ENCODE assay signal across 8 mouse cellular contexts in genomic region chr8:122296173-122297001, GRCm38 (mm10). TPM values are rescaled to one million over a fixed set of nuclear protein-coding genes. Genes with fewer than 3 reads are reported as not detected.
DNase-seq lines count a peak whose midpoint lies in the region; ATAC-seq lines count a peak whose summit lies in the region.

No protein-coding gene starts in this region.

- H3K4me2 ChIP-seq in hindbrain, embryonic 14.5 days (replicated peaks), result no peak overlapping the region
- peak overlapping the region; percentile 61 for H3K4me2 ChIP-seq in liver, embryonic 11.5 days
- H3K4me2 ChIP-seq in stomach, embryonic 14.5 days (replicated peaks; ENCODE audit: low read depth, low read length), result peak overlapping the region; percentile 12; the same call in 1 of the 2 replicates

- peaks cover 100% of the 10 kb centered on the region for H3K4me1 ChIP-seq in erythroblast, embryonic 14.5 days (ENCODE audit: control insufficient read depth)
- H3K4me1 ChIP-seq in hindbrain, embryonic 14.5 days (replicated peaks; ENCODE audit: control insufficient read depth, insufficient read depth, low read length), result peaks cover 7% of the 10 kb centered on the region; the same call in 1 of the 2 replicates
- H3K4me1 ChIP-seq in liver, embryonic 11.5 days (replicated peaks; ENCODE audit: control insufficient read depth, insufficient read depth, low read length), result peaks cover 100% of the 10 kb centered on the region
- H3K4me1 ChIP-seq in stomach, embryonic 14.5 days (ENCODE audit: control insufficient read depth, insufficient read depth, low read length), result peaks cover 38% of the 10 kb centered on the region

- no peaks in the 10 kb centered on the region for H3K9me3 ChIP-seq in erythroblast, embryonic 14.5 days (ENCODE audit: control insufficient read depth, low read length)
- no peaks in the 10 kb centered on the region for H3K9me3 ChIP-seq in hindbrain, embryonic 14.5 days (ENCODE audit: control insufficient read depth, low read length)
- no peaks in the 10 kb centered on the region for H3K9me3 ChIP-seq in liver, embryonic 11.5 days (ENCODE audit: control insufficient read depth, low read length)
- H3K9me3 ChIP-seq in stomach, embryonic 14.5 days (ENCODE audit: control insufficient read depth, low read depth, low read length), result no peaks in the 10 kb centered on the region

- DNase-seq in urinary bladder, adult 18-20 months (ENCODE audit: low spot score in 2 of 2), result peak; percentile 50 to 75
- DNase-seq in urinary bladder, postnatal 10 days (ENCODE audit: low spot score), result no peak
- no peak for DNase-seq in hindbrain, embryonic 14.5 days (ENCODE audit: low spot score)
- DNase-seq in liver, embryonic 11.5 days (ENCODE audit: low spot score), result no peak
- no peak for DNase-seq in natural killer cell, adult 2 months (ENCODE audit: low spot score in 2 of 2)
- DNase-seq in thymus, postnatal 25 days, result no peak

- WGBS in hindbrain, embryonic 14.5 days, result 37% methylated on average over 24 of the region's 24 CpGs
- WGBS in liver, embryonic 11.5 days, result 8% methylated on average over 24 of the region's 24 CpGs
- whole genome bisulfite sequencing in stomach, embryonic 14.5 days, result 21% methylated on average over 24 of the region's 24 CpGs

- peak; percentile 48; the same call in 1 of the 2 replicates for ATAC-seq in hindbrain, embryonic 14.5 days (ENCODE audit: low FRiP score)
- ATAC-seq in liver, embryonic 11.5 days (replicated peaks; ENCODE audit: low FRiP score), result peak; percentile 16
- peak; percentile 31 for ATAC-seq in stomach, embryonic 14.5 days (ENCODE audit: insufficient number of reproducible peaks, insufficient read depth, low FRiP score, low read depth)

- no peak overlapping the region for H3K9ac ChIP-seq in hindbrain, embryonic 14.5 days
- H3K9ac ChIP-seq in liver, embryonic 11.5 days (ENCODE audit: low read depth, low read length), result peak overlapping the region; percentile 60
- H3K9ac ChIP-seq in stomach, embryonic 14.5 days (replicated peaks; ENCODE audit: low read depth, low read length), result no peak overlapping the region

- H3K27ac ChIP-seq in hindbrain, embryonic 14.5 days, result peak overlapping the region; percentile 60; the same call in 1 of the 2 replicates
- H3K27ac ChIP-seq in liver, embryonic 11.5 days (ENCODE audit: low read depth, low read length), result peak overlapping the region; percentile 99
- H3K27ac ChIP-seq in stomach, embryonic 14.5 days (ENCODE audit: low read length), result peak overlapping the region; percentile 79; the same call in 1 of the 2 replicates

- H3K27me3 ChIP-seq in erythroblast, embryonic 14.5 days (ENCODE audit: control insufficient read depth), result no peaks in the 10 kb centered on the region
- H3K27me3 ChIP-seq in hindbrain, embryonic 14.5 days (ENCODE audit: control insufficient read depth, insufficient read depth, low read length), result no peaks in the 10 kb centered on the region
- H3K27me3 ChIP-seq in liver, embryonic 11.5 days (replicated peaks; ENCODE audit: control insufficient read depth, insufficient read depth, low read length), result no peaks in the 10 kb centered on the region
- no peaks in the 10 kb centered on the region for H3K27me3 ChIP-seq in stomach, embryonic 14.5 days (ENCODE audit: control insufficient read depth, insufficient read depth, low read length)

- peaks cover 100% of the 10 kb centered on the region for H3K36me3 ChIP-seq in erythroblast, embryonic 14.5 days (ENCODE audit: control insufficient read depth)
- no peaks in the 10 kb centered on the region for H3K36me3 ChIP-seq in hindbrain, embryonic 14.5 days (replicated peaks; ENCODE audit: control insufficient read depth, insufficient read depth)
- H3K36me3 ChIP-seq in liver, embryonic 11.5 days (ENCODE audit: control insufficient read depth, insufficient read depth, low read length), result peaks cover 8% of the 10 kb centered on the region
- H3K36me3 ChIP-seq in stomach, embryonic 14.5 days (ENCODE audit: control insufficient read depth, insufficient read depth, low read length), result no peaks in the 10 kb centered on the region

- peak overlapping the region; percentile 53 for H3K4me3 ChIP-seq in erythroblast, embryonic 14.5 days (replicated peaks)
- H3K4me3 ChIP-seq in hindbrain, embryonic 14.5 days (replicated peaks; ENCODE audit: low read length), result no peak overlapping the region
- H3K4me3 ChIP-seq in liver, embryonic 11.5 days (ENCODE audit: low read depth, low read length), result peak overlapping the region; percentile 26
- H3K4me3 ChIP-seq in stomach, embryonic 14.5 days (ENCODE audit: low read depth, low read length), result no peak overlapping the region

RNA-seq across cellular contexts. Expression of gene Zfpm1, which starts 14.4 kb away (rescaled TPM):
- polyA plus RNA-seq in erythroblast, embryonic 14.5 days (2012), result 331 and 361 TPM in 2 replicates
- 1.8 and 2.0 TPM in 2 replicates for polyA plus RNA-seq in hindbrain, embryonic 14.5 days (2014; fragmentation: Nextera tagmentation; extraction: Ambion mirVana)
- 22.7 and 26.5 TPM in 2 replicates for polyA plus RNA-seq in liver, embryonic 11.5 days (2014; fragmentation: Nextera tagmentation; extraction: Ambion mirVana)
- 3.1 TPM in 2 replicates for polyA plus RNA-seq in stomach, embryonic 14.5 days (2014; fragmentation: Nextera tagmentation; extraction: Ambion mirVana)

Comparison
In these comparisons a context has a peak if more than half of its experiments do, and no peak if none do; other contexts are left out.
1. DNase-seq: peak in urinary bladder, adult 18-20 months (2 of 2); none in urinary bladder, postnatal 10 days (single experiment), hindbrain, embryonic 14.5 days (single experiment), liver, embryonic 11.5 days (single experiment), natural killer cell, adult 2 months (0 of 2) and thymus, postnatal 25 days (single experiment).
2. H3K4me3 ChIP-seq: peak in erythroblast, embryonic 14.5 days (single experiment) and liver, embryonic 11.5 days (single experiment); none in hindbrain, embryonic 14.5 days (single experiment) and stomach, embryonic 14.5 days (single experiment).
3. RNA of gene Zfpm1, which starts 14.4 kb away (polyA plus RNA-seq): 331 to 361 TPM in erythroblast, embryonic 14.5 days; 22.7 to 26.5 TPM in liver, embryonic 11.5 days, 3.1 TPM in stomach, embryonic 14.5 days and 1.8 to 2.0 TPM in hindbrain, embryonic 14.5 days; every median in the first group is over 10 times any median in the second.
4. Peak in every context shown above with its lines, with median percentiles within 50 percentile points of each other: ATAC-seq and H3K27ac ChIP-seq.